Comparison of ENCODE assay signal across 13 mouse cellular contexts in the genomic region with DNA sequence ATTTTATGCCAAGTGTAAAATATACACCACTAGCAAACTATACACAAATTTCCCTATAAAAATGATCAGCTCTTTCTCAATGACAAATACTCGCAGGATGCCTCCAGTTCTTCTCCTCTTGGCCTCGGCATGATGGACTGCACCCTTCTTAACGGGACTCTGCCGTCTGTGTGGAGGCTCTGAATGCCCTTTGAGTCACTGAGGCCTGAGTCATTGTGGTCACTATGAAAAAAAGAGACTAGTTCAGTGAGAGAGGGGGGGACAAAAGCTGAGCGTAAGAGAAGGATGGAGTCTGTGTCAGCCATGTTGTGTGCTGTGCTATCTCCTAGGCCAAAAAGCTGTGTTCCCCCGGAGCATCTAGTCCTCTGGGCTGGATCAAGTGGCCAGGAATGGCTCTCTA.
"Had no signal": no experiment of that assay in that cellular context is flagged by ENCODE, and none has a peak within 500 bp of the region (broad histone marks: within the 10 kb centered on the region; RNA-seq: fewer than 3 reads in every experiment).

No protein-coding gene starts in this region.

- H3K27ac ChIP-seq: left cerebral cortex, adult 2 months; limb, embryonic 15.5 days; liver, embryonic 13.5 days; lung, embryonic 15.5 days; macrophage; midbrain, embryonic 15.5 days had no signal

- H3K4me2 ChIP-seq: liver, embryonic 13.5 days; lung, embryonic 15.5 days; midbrain, embryonic 11.5 days; midbrain, embryonic 15.5 days had no signal

- H3K4me3 ChIP-seq: left cerebral cortex, adult 2 months; liver, embryonic 13.5 days; lung, embryonic 15.5 days; megakaryocyte, embryonic 14.5 days; midbrain, embryonic 15.5 days had no signal

- H3K9me3 ChIP-seq: limb, embryonic 15.5 days; liver, embryonic 13.5 days; lung, embryonic 15.5 days; megakaryocyte, embryonic 14.5 days; midbrain, embryonic 15.5 days had no signal

- ATAC-seq: liver, postnatal 0 days; midbrain, embryonic 15.5 days had no signal

- H3K27me3 ChIP-seq: limb, embryonic 15.5 days; liver, embryonic 13.5 days; lung, embryonic 15.5 days; megakaryocyte, embryonic 14.5 days; midbrain, embryonic 15.5 days had no signal

- H3K36me3 ChIP-seq: limb, embryonic 15.5 days; liver, embryonic 13.5 days; lung, embryonic 15.5 days; midbrain, embryonic 15.5 days had no signal

- H3K9ac ChIP-seq: limb, embryonic 15.5 days; liver, embryonic 13.5 days; liver, postnatal 0 days; lung, embryonic 15.5 days; midbrain, embryonic 15.5 days had no signal

- DNase-seq: kidney, postnatal 14 days; liver, embryonic 13.5 days; liver, postnatal 0 days; lung, postnatal 14 days; right cerebral cortex, adult 18-20 months; right cerebral cortex, postnatal 25 days had no signal
